Mouse (Mus musculus) forebrain, embryonic 16.5 days (tissue): ENCODE measurements at regions not wholly inside any gene's neighbourhood (a gene's known extent, or its start where the extent isn't known, plus 50 kb on each side); places are given as distances from the start of the nearest gene placed in this dataset.

ENCODE experiments used
- ATAC-seq: fragments of 200-750 bp; cut with Nextera tagmentation; 2 replicates; pipeline ENCODE4 v1.8.0; 2017; ENCODE audit warnings: mild to moderate bottlenecking, moderate library complexity
- H3K27ac ChIP-seq: fragments of 300-500 bp; sonication (generic); 2 replicates; pipeline ENCODE4 v1.5.1; 2014; ENCODE audit warnings: low read length, control low read depth
- H3K27me3 ChIP-seq: fragments of 300-500 bp; sonication (generic); replicated peaks from 2 replicates; pipeline ENCODE4 v1.6.1; 2014; ENCODE audit warnings: low read length; ENCODE audit not compliant: control insufficient read depth, insufficient read depth
- H3K36me3 ChIP-seq: fragments of 300-500 bp; sonication (generic); 2 replicates; pipeline ENCODE4 v1.6.1; 2014; ENCODE audit not compliant: control insufficient read depth, insufficient read depth
- H3K4me1 ChIP-seq: fragments of 300-500 bp; sonication (generic); replicated peaks from 2 replicates; pipeline ENCODE4 v1.6.1; 2014; ENCODE audit warnings: low read length; ENCODE audit not compliant: control insufficient read depth, insufficient read depth
- H3K4me2 ChIP-seq: fragments of 300-500 bp; sonication (generic); 2 replicates; pipeline ENCODE4 v1.6.1; 2014; ENCODE audit warnings: mild to moderate bottlenecking, low read length, control low read depth
- H3K4me3 ChIP-seq: fragments of 300-500 bp; sonication (generic); replicated peaks from 2 replicates; pipeline ENCODE4 v1.5.1; 2014; ENCODE audit warnings: mild to moderate bottlenecking, low read length, control low read depth
- H3K9ac ChIP-seq: fragments of 300-500 bp; sonication (generic); replicated peaks from 2 replicates; pipeline ENCODE4 v1.6.1; 2014; ENCODE audit warnings: low read depth, low read length, control low read depth
- H3K9me3 ChIP-seq: fragments of 300-500 bp; sonication (generic); 2 replicates; pipeline ENCODE4 v1.6.1; 2016; ENCODE audit warnings: low read length; ENCODE audit not compliant: control insufficient read depth
- WGBS: fragments of 180-500 bp; shearing (Covaris S2); extraction: QIAGEN DNeasy Blood & Tissue Kit; methylation state at CpG from one replicate; pipeline ENCODE4 v1.1.7; 2014; 5-methylcytosine and 5-hydroxymethylcytosine counted together

- Histone ChIP-seq H3K4me1 (no peaks in the 10 kb centered on the region), H3K27ac (no peak overlapping the region), H3K4me2 (no peak overlapping the region), H3K27me3 (no peaks in the 10 kb centered on the region), H3K9me3 (no peaks in the 10 kb centered on the region), H3K9ac (no peak overlapping the region), H3K4me3 (no peak overlapping the region), H3K36me3 (no peaks in the 10 kb centered on the region)
- WGBS: 47% methylated on average over 4 of the region's 4 CpGs
- no peak for ATAC-seq
Measured at GRCm38 (mm10) chr3:16846785-16847520, 840.7 kb upstream of the Gm5150 start.

GRCm38 (mm10) chr3:16820536-16820935 lies 814.3 kb upstream of the Gm5150 start:
- Histone ChIP-seq H3K4me3 (no peak overlapping the region), H3K27me3 (no peaks in the 10 kb centered on the region), H3K4me1 (peaks cover 10% of the 10 kb centered on the region; the same call in 1 of the 2 replicates), H3K36me3 (no peaks in the 10 kb centered on the region), H3K4me2 (no peak overlapping the region), H3K9ac (no peak overlapping the region), H3K9me3 (no peaks in the 10 kb centered on the region), H3K27ac (peak overlapping the region; percentile 71)
- 26% methylated on average over 6 of the region's 6 CpGs for WGBS
- peak; percentile 81 for ATAC-seq

- H3K4me2 ChIP-seq: peak overlapping the region; percentile 33
- ATAC-seq: peak; percentile 57
- peaks cover 10% of the 10 kb centered on the region; the same call in 1 of the 2 replicates for H3K4me1 ChIP-seq
- 60% methylated on average over 4 of the region's 4 CpGs for WGBS
- peak overlapping the region; percentile 80 for H3K27ac ChIP-seq
- no peaks in the 10 kb centered on the region for H3K27me3 ChIP-seq
- H3K36me3 ChIP-seq: no peaks in the 10 kb centered on the region
- H3K4me3 ChIP-seq: no peak overlapping the region
- no peaks in the 10 kb centered on the region for H3K9me3 ChIP-seq
- peak overlapping the region; percentile 44 for H3K9ac ChIP-seq
Measured at GRCm38 (mm10) chr3:16819218-16820122, 813.2 kb upstream of the Gm5150 start.

- no peak overlapping the region for H3K9ac ChIP-seq
- 20% methylated on average over 2 of the region's 2 CpGs for WGBS
- peak; percentile 34 for ATAC-seq
- no peak overlapping the region for H3K27ac ChIP-seq
- peaks cover 10% of the 10 kb centered on the region; the same call in 1 of the 2 replicates for H3K4me1 ChIP-seq
- no peaks in the 10 kb centered on the region for H3K27me3 ChIP-seq
- H3K4me2 ChIP-seq: no peak overlapping the region
- H3K36me3 ChIP-seq: no peaks in the 10 kb centered on the region
- H3K4me3 ChIP-seq: no peak overlapping the region
- no peaks in the 10 kb centered on the region for H3K9me3 ChIP-seq
Measured at GRCm38 (mm10) chr3:16816814-16817213, 810.6 kb upstream of the Gm5150 start.

GRCm38 (mm10) chr3:16816101-16816500 lies 809.9 kb upstream of the Gm5150 start:
- H3K9ac ChIP-seq: no peak overlapping the region
- H3K4me2 ChIP-seq: no peak overlapping the region
- no peak overlapping the region for H3K4me3 ChIP-seq
- H3K4me1 ChIP-seq: peaks cover 10% of the 10 kb centered on the region; the same call in 1 of the 2 replicates
- peak overlapping the region; percentile 50 for H3K27ac ChIP-seq
- ATAC-seq: no peak
- no peaks in the 10 kb centered on the region for H3K9me3 ChIP-seq
- 59% methylated on average over 3 of the region's 3 CpGs for WGBS
- no peaks in the 10 kb centered on the region for H3K36me3 ChIP-seq
- H3K27me3 ChIP-seq: no peaks in the 10 kb centered on the region

GRCm38 (mm10) chr3:16810878-16811611 lies 804.8 kb upstream of the Gm5150 start:
- WGBS: 55% methylated on average over 3 of the region's 3 CpGs
- ATAC-seq: peak; percentile 38; the same call in 1 of the 2 replicates

GRCm38 (mm10) chr3:16803603-16804002 lies 797.4 kb upstream of the Gm5150 start:
- H3K9ac ChIP-seq: no peak overlapping the region
- no peak for ATAC-seq
- H3K4me1 ChIP-seq: no peaks in the 10 kb centered on the region
- no peak overlapping the region for H3K27ac ChIP-seq
- H3K9me3 ChIP-seq: no peaks in the 10 kb centered on the region
- H3K36me3 ChIP-seq: no peaks in the 10 kb centered on the region
- H3K4me3 ChIP-seq: no peak overlapping the region
- no peak overlapping the region for H3K4me2 ChIP-seq
- H3K27me3 ChIP-seq: no peaks in the 10 kb centered on the region

More at GRCm38 (mm10) chr3:16810878-16811611, 804.8 kb upstream of the Gm5150 start:
- Histone ChIP-seq H3K36me3 (no peaks in the 10 kb centered on the region), H3K4me3 (no peak overlapping the region), H3K27me3 (no peaks in the 10 kb centered on the region), H3K9me3 (no peaks in the 10 kb centered on the region), H3K4me1 (0 out of 2 replicates have a peak, but pooled peaks cover under 1% of the 10 kb centered on the region), H3K27ac (no peak overlapping the region), H3K9ac (no peak overlapping the region), H3K4me2 (no peak overlapping the region)
